Mouse (Mus musculus) ES-Bruce4 (cell line): ENCODE measurements around the gene Dync1i1. TPM values are rescaled to one million over a fixed set of nuclear protein-coding genes. Genes with fewer than 3 reads are reported as not detected.

Source experiments
- H3K27ac ChIP-seq: 2 replicates; pipeline ENCODE4 v1.5.1; 2012; ENCODE audit warnings: low read length, inconsistent platforms; ENCODE audit not compliant: insufficient read depth
- H3K27me3 ChIP-seq: 2 replicates; pipeline ENCODE4 v1.6.1; 2012; ENCODE audit warnings: mild to moderate bottlenecking, low read length, inconsistent platforms; ENCODE audit not compliant: control insufficient read depth, poor library complexity, insufficient read depth, severe bottlenecking
- H3K36me3 ChIP-seq: 2 replicates; pipeline ENCODE4 v1.6.1; 2012; ENCODE audit warnings: inconsistent platforms, mild to moderate bottlenecking, low read length, moderate library complexity; ENCODE audit not compliant: control insufficient read depth, poor library complexity, insufficient read depth, severe bottlenecking
- H3K4me1 ChIP-seq: one replicate; pipeline ENCODE4 v1.8.1; 2011; ENCODE audit warnings: low read length; ENCODE audit not compliant: control insufficient read depth, insufficient read depth
- H3K4me3 ChIP-seq: 2 replicates; pipeline ENCODE4 v1.5.1; 2011; ENCODE audit warnings: low read depth, mild to moderate bottlenecking, low read length
- H3K9ac ChIP-seq: 2 replicates; pipeline ENCODE4 v1.6.1; 2012; ENCODE audit warnings: low read depth, mild to moderate bottlenecking, inconsistent platforms; ENCODE audit not compliant: poor library complexity, severe bottlenecking
- H3K9me3 ChIP-seq: replicated peaks from 2 replicates; pipeline ENCODE4 v1.6.1; 2012; ENCODE audit warnings: mild to moderate bottlenecking, low read length, inconsistent platforms; ENCODE audit not compliant: control insufficient read depth, poor library complexity, insufficient read depth, severe bottlenecking
- CTCF ChIP-seq: IDR thresholded peaks from one replicate; pipeline ENCODE4 v1.8.1; 2011; ENCODE audit warnings: low read depth, low read length
- EP300 ChIP-seq: IDR thresholded peaks from 2 replicates; pipeline ENCODE4 v1.6.1; 2011; ENCODE audit warnings: low read depth, low read length; ENCODE audit not compliant: insufficient read depth
- POLR2A ChIP-seq: IDR thresholded peaks from one replicate; pipeline ENCODE4 v1.8.1; 2011; ENCODE audit warnings: low read length; ENCODE audit not compliant: insufficient read depth
- polyA plus RNA-seq: library from polyadenylated mRNA; stranded (reverse); fragments of >200 nt; gene quantifications from 2 replicates; pipeline ENCODE4 v1.2.4, GENCODE M21; 2011; ENCODE audit warnings: low read depth; ENCODE audit not compliant: missing spikeins, insufficient read depth, insufficient read length

Gene Dync1i1
- polyA plus RNA-seq, 1 experiment: 0.25 TPM

DNA sequence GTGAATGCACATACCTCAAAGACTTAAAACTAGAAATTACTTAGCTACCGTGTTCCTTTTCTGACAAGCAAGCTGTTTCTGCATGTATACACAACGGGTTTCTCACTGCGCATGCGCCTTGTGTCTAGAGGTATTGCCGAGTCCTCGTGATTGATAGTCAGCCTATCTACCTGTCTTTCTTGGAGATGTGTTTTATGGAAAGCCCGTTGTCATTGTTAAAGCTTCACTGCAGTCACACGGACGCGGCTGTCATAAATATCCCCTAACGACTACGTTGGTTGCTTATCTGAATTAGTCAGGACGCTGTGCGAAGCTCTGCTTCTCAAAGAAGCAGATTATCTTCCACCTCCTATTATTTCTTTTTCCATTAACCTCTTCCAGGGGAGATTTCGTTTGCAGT, 290.2 kb downstream of the Dync1i1 start:
- TF ChIP-seq POLR2A: no peak
- no peak for TF ChIP-seq EP300
- TF ChIP-seq CTCF: no peak
- no peak overlapping the region for H3K9ac ChIP-seq
- H3K4me3 ChIP-seq: no peak overlapping the region
- no peaks in the 10 kb centered on the region for H3K27me3 ChIP-seq
- H3K9me3 ChIP-seq: no peaks in the 10 kb centered on the region
- no peaks in the 10 kb centered on the region for H3K36me3 ChIP-seq
- H3K4me1 ChIP-seq: no peaks in the 10 kb centered on the region
- no peak overlapping the region for H3K27ac ChIP-seq

DNA sequence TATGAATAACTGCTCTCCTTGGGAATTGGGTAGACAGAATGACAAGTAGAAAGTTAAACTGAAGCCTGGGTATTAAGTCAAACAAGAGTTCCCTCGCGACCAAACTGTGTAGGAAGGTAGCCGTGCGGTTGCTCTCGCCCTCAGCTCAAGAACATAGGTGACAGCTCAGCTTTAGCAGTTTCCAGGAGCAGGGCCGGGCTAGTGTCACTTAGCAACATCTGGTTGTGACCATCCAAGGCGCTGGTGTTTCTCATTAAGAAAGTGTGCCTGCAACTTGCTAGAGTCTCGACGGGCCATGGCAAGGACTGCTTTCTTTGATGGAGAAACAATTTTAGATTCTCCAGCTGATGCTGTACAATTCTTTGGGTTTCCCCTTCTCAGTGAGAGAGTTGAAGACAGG, 291.5 kb downstream of the Dync1i1 start:
- Histone ChIP-seq H3K9ac (no peak overlapping the region), H3K27ac (no peak overlapping the region)

DNA sequence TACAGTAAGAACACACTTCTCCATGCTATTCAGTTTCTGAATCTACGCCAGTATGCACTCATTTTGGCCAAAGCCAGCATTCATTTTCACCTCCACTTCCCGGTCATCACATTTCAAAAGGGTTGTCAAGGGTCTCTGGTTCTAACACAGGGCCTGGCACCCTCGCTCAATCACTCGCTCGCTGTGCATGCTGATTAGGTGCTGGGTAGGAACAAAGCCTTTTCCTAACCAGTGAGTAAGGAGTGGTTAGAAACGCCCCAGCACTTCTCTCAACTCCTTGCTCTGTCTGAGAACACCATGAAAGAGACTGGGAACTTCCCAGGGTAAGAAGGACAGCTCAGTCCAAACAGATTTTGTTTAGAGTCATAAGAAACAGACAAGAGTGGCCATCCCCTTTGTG, 298.5 kb downstream of the Dync1i1 start:
- Histone ChIP-seq H3K9ac (no peak overlapping the region), H3K4me3 (no peak overlapping the region), H3K27ac (no peak overlapping the region), H3K9me3 (no peaks in the 10 kb centered on the region), H3K36me3 (no peaks in the 10 kb centered on the region), H3K4me1 (no peaks in the 10 kb centered on the region), H3K27me3 (no peaks in the 10 kb centered on the region; the same call in 1 of the 2 replicates)
- TF ChIP-seq EP300 (no peak), CTCF (no peak), POLR2A (no peak)

More for the DNA sequence above, 291.5 kb downstream of the Dync1i1 start:
- no peaks in the 10 kb centered on the region for H3K36me3 ChIP-seq
- no peak for TF ChIP-seq CTCF
- no peaks in the 10 kb centered on the region for H3K4me1 ChIP-seq
- H3K9me3 ChIP-seq: no peaks in the 10 kb centered on the region
- no peaks in the 10 kb centered on the region for H3K27me3 ChIP-seq
- no peak overlapping the region for H3K4me3 ChIP-seq

DNA sequence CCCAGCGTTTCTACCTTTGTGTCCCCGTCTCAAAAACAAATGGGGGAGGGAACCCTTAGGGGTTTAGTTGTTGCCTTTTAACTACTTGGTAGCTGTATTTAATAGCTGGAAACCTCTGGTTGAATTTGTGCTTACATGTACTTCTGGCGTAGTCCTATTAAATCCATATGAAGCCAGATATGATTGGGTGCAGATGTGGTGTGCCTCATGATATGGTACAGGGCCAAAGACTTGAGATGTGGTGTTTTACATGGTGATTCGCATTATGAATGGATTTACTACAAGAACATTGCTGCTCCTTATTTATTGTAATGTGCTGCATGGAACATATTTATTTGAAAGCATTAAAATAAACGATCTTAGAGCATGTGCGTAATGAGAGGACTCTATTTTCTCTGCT, 302.2 kb downstream of the Dync1i1 start:
- no peaks in the 10 kb centered on the region for H3K4me1 ChIP-seq
- H3K27ac ChIP-seq: no peak overlapping the region
- TF ChIP-seq CTCF: no peak
- TF ChIP-seq EP300: no peak
- no peak for TF ChIP-seq POLR2A
- H3K9ac ChIP-seq: no peak overlapping the region
- H3K36me3 ChIP-seq: no peaks in the 10 kb centered on the region
- H3K4me3 ChIP-seq: no peak overlapping the region
- H3K27me3 ChIP-seq: no peaks in the 10 kb centered on the region; the same call in 1 of the 2 replicates
- H3K9me3 ChIP-seq: no peaks in the 10 kb centered on the region

DNA sequence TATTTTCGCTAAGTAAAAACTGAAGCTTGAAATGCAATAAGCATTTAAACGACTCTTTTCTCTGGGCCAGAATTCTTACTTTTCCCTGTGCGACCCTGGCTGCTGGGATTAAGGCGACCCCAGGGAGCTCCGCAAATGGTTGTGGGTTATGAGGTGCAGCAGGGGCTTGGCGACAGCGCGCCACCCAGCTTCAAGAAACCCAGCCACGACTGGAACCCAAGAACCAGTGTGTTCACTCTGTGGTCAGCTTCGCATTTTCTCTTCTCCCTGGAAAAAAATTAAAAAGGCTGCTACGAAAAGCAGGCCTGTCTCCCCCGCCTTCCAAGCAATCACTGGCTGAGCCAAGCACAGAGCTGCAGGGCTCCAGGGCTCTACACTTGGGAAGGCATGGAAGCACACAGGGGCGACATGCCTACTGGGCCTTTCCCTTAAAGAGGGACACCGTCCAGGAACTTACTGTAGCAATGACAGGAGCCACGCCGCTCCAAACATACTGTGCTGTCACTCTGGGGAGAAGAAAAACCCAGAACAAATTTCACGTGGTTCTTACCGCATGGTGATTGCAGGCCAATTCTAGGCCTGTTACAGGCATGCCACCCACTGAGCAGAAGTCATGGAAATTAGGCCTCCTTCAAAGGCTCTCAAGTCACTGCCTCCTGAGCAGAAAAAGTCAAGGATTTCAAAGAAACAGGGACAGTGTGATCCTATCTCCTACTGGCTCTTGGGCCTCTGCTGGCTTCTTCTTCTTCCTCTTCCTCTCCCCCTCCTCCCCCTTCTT, 313.5 kb downstream of the Dync1i1 start:
- peaks cover 6% of the 10 kb centered on the region for H3K36me3 ChIP-seq
- H3K27ac ChIP-seq: no peak overlapping the region
- no peaks in the 10 kb centered on the region for H3K4me1 ChIP-seq
- no peaks in the 10 kb centered on the region for H3K9me3 ChIP-seq
- H3K4me3 ChIP-seq: no peak overlapping the region
- H3K9ac ChIP-seq: no peak overlapping the region
- H3K27me3 ChIP-seq: no peaks in the 10 kb centered on the region
- TF ChIP-seq CTCF (no peak), EP300 (no peak), POLR2A (no peak)

DNA sequence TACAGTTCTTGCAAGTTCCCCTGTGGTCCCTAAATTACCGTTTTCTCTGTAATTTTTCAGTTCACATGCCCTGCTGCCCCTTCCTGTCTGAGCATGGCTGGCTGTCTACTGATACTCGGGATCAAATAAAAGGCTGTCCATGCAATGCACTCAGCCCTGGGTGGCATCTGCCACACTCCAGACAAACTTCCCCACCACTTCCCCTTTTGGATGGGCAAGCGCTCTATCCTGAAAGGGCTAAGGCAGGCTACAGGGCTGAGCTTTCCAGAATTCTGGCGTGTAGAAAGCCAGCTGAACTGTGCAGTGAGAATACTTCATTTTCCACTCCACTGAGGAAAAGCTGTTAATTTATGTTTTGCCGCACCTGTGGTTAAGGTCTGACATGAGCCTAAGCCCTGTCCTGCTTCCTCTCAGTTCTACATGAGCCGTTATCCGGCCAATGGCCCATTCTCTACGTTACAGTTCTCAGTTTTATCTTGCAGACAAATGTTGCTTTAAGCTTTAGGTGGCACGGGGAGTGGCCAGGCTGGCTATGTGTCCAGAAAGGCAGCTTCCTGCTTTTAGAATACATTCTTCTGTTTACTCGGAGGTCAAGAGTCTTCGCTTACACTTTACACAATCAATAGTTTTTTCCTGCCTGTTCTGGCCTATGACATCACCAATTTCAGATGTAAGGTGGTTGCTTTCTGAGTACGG, 321.4 kb downstream of the Dync1i1 start:
- no peak overlapping the region for H3K27ac ChIP-seq
- no peaks in the 10 kb centered on the region for H3K4me1 ChIP-seq
- H3K36me3 ChIP-seq: peaks cover 7% of the 10 kb centered on the region
- no peaks in the 10 kb centered on the region for H3K27me3 ChIP-seq
- H3K4me3 ChIP-seq: no peak overlapping the region
- no peaks in the 10 kb centered on the region for H3K9me3 ChIP-seq
- no peak overlapping the region for H3K9ac ChIP-seq
- no peak for TF ChIP-seq EP300
- no peak for TF ChIP-seq POLR2A
- TF ChIP-seq CTCF: no peak
